Mouse (Mus musculus): ENCODE results near the gene Ankmy1. TPM values are rescaled to one million over a fixed set of nuclear protein-coding genes. Genes with fewer than 3 reads are reported as not detected.

Ankmy1 gene
- polyA plus RNA-seq, 1 experiment, result 0.19 TPM

GRCm38 (mm10) chr1:92831188-92832001 is 71.3 kb downstream of the Ankmy1 start, which contains the start of gene Gpc1:
TSS of gene Gpc1 (plus strand) at chr1:92831645.
- Histone ChIP-seq H3K4me3 (ENCODE audit: extremely low read depth, insufficient read depth, insufficient read length) (peak within 1 kb of the TSS; percentile 66; the same call in 1 of the 2 replicates), H3K36me3 (ENCODE audit: control insufficient read depth, insufficient read depth, low read length) (no peaks in the 10 kb centered on the region), H3K27me3 (ENCODE audit: control insufficient read depth, insufficient read depth, low read length) (peaks cover 10% of the 10 kb centered on the region), H3K27ac (ENCODE audit: insufficient read depth, low read length) (no peak within 1 kb of the TSS; the same call in 1 of the 2 replicates), H3K4me1 (ENCODE audit: control insufficient read depth, insufficient read depth, insufficient read length) (peaks cover 7% of the 10 kb centered on the region; the same call in 1 of the 2 replicates)
- peak; percentile 11 to 30 for DNase-seq (ENCODE audit: low read depth in 1 of 2, low spot score in 2 of 2)
- WGBS, result 2% methylated on average over 69 of the region's 99 CpGs
- TF ChIP-seq CTCF (IDR thresholded peaks at IDR 0.05; ENCODE audit: extremely low read depth, insufficient read depth, insufficient read length, insufficient replicate concordance) (no peak), POLR2A (IDR thresholded peaks at IDR 0.05; ENCODE audit: low read depth, low read length) (no peak)

GRCm38 (mm10) chr1:92830626-92831187 is 72.0 kb downstream of the Ankmy1 start:
- TF ChIP-seq POLR2A (IDR thresholded peaks at IDR 0.05; ENCODE audit: low read depth, low read length) (no peak), CTCF (IDR thresholded peaks at IDR 0.05; ENCODE audit: extremely low read depth, insufficient read depth, insufficient read length, insufficient replicate concordance) (no peak)
- H3K4me1 ChIP-seq (ENCODE audit: control insufficient read depth, insufficient read depth, insufficient read length), result peaks cover 7% of the 10 kb centered on the region; the same call in 1 of the 2 replicates
- peak overlapping the region; percentile 23; the same call in 1 of the 2 replicates for H3K4me3 ChIP-seq (ENCODE audit: extremely low read depth, insufficient read depth, insufficient read length)
- no peaks in the 10 kb centered on the region for H3K36me3 ChIP-seq (ENCODE audit: control insufficient read depth, insufficient read depth, low read length)
- H3K27me3 ChIP-seq (ENCODE audit: control insufficient read depth, insufficient read depth, low read length), result peaks cover 10% of the 10 kb centered on the region
- H3K27ac ChIP-seq (ENCODE audit: insufficient read depth, low read length), result no peak overlapping the region
- WGBS, result 17% methylated on average over 13 of the region's 13 CpGs
- no peak for DNase-seq (ENCODE audit: low read depth in 1 of 2, low spot score in 2 of 2)

GRCm38 (mm10) chr1:92815756-92816294 is 86.9 kb downstream of the Ankmy1 start:
- H3K4me1 ChIP-seq (ENCODE audit: control insufficient read depth, insufficient read depth, insufficient read length), result no peaks in the 10 kb centered on the region
- TF ChIP-seq CTCF (IDR thresholded peaks at IDR 0.05; ENCODE audit: extremely low read depth, insufficient read depth, insufficient read length, insufficient replicate concordance), result no peak
- no peak for TF ChIP-seq POLR2A (IDR thresholded peaks at IDR 0.05; ENCODE audit: low read depth, low read length)
- no peak for DNase-seq (ENCODE audit: low read depth in 1 of 2, low spot score in 2 of 2)
- no peak overlapping the region for H3K4me3 ChIP-seq (ENCODE audit: extremely low read depth, insufficient read depth, insufficient read length)
- WGBS, result 70% methylated on average over 5 of the region's 5 CpGs
- no peaks in the 10 kb centered on the region for H3K27me3 ChIP-seq (ENCODE audit: control insufficient read depth, insufficient read depth, low read length)
- H3K27ac ChIP-seq (ENCODE audit: insufficient read depth, low read length), result no peak overlapping the region
- no peaks in the 10 kb centered on the region for H3K36me3 ChIP-seq (ENCODE audit: control insufficient read depth, insufficient read depth, low read length)

- Histone ChIP-seq H3K36me3 (ENCODE audit: control insufficient read depth, insufficient read depth, low read length) (no peaks in the 10 kb centered on the region), H3K27ac (ENCODE audit: insufficient read depth, low read length) (no peak overlapping the region), H3K27me3 (ENCODE audit: control insufficient read depth, insufficient read depth, low read length) (no peaks in the 10 kb centered on the region), H3K4me3 (ENCODE audit: extremely low read depth, insufficient read depth, insufficient read length) (no peak overlapping the region), H3K4me1 (ENCODE audit: control insufficient read depth, insufficient read depth, insufficient read length) (no peaks in the 10 kb centered on the region)
- WGBS, result 82% methylated on average over 9 of the region's 9 CpGs
- TF ChIP-seq POLR2A (IDR thresholded peaks at IDR 0.05; ENCODE audit: low read depth, low read length) (no peak), CTCF (IDR thresholded peaks at IDR 0.05; ENCODE audit: extremely low read depth, insufficient read depth, insufficient read length, insufficient replicate concordance) (no peak)
- no peak for DNase-seq (ENCODE audit: low read depth in 1 of 2, low spot score in 2 of 2)
Observed at GRCm38 (mm10) chr1:92815100-92815499, 87.6 kb downstream of the Ankmy1 start.

- H3K4me3 ChIP-seq (ENCODE audit: extremely low read depth, insufficient read depth, insufficient read length), result no peak overlapping the region
- 73% methylated on average over 5 of the region's 5 CpGs for WGBS
- no peak for DNase-seq (ENCODE audit: low read depth in 1 of 2, low spot score in 2 of 2)
- H3K27me3 ChIP-seq (ENCODE audit: control insufficient read depth, insufficient read depth, low read length), result no peaks in the 10 kb centered on the region
- TF ChIP-seq POLR2A (IDR thresholded peaks at IDR 0.05; ENCODE audit: low read depth, low read length) (no peak), CTCF (IDR thresholded peaks at IDR 0.05; ENCODE audit: extremely low read depth, insufficient read depth, insufficient read length, insufficient replicate concordance) (no peak)
- H3K4me1 ChIP-seq (ENCODE audit: control insufficient read depth, insufficient read depth, insufficient read length), result no peaks in the 10 kb centered on the region
- H3K36me3 ChIP-seq (ENCODE audit: control insufficient read depth, insufficient read depth, low read length), result no peaks in the 10 kb centered on the region
- no peak overlapping the region for H3K27ac ChIP-seq (ENCODE audit: insufficient read depth, low read length)
Observed at GRCm38 (mm10) chr1:92814319-92814718, 88.4 kb downstream of the Ankmy1 start.

Other genes starting within 250 kb of the Ankmy1 start
- gene Gpc1, start 71.3 kb downstream of the Ankmy1 start, polyA plus RNA-seq (2012; rRNA removed), result 11.1 and 11.2 TPM in 2 replicates
- 12.7 and 23.3 TPM in 2 replicates for gene Dusp28, start 4.1 kb upstream of the Ankmy1 start, polyA plus RNA-seq (2012; rRNA removed)
- 164 and 234 TPM in 2 replicates for gene Rnpepl1, start 7.9 kb upstream of the Ankmy1 start, polyA plus RNA-seq (2012; rRNA removed)
- gene Capn10, start 31.5 kb upstream of the Ankmy1 start, polyA plus RNA-seq (2012; rRNA removed), result 14.3 and 18.9 TPM in 2 replicates
- gene Gpr35, start 48.0 kb upstream of the Ankmy1 start, polyA plus RNA-seq (2012; rRNA removed), result 19.1 and 20.7 TPM in 2 replicates
- 28.4 and 28.9 TPM in 2 replicates for gene Aqp12, start 103.4 kb upstream of the Ankmy1 start, polyA plus RNA-seq (2012; rRNA removed)
- gene Kif1a, start 199.0 kb upstream of the Ankmy1 start, polyA plus RNA-seq (2012; rRNA removed), result 0.49 and 0.77 TPM in 2 replicates
- gene Agxt, start 232.3 kb upstream of the Ankmy1 start, polyA plus RNA-seq (2012; rRNA removed), result not detected in 2 replicates